Mouse (Mus musculus): ENCODE data around the gene Serp2.

GRCm38 (mm10) chr14:76532257-76533169 lies 24.2 kb downstream of the Serp2 start:
- TF ChIP-seq ZNF384 (IDR thresholded peaks at IDR 0.05; ENCODE audit: low read depth, low read length): no peak
- no peak for TF ChIP-seq HCFC1 (IDR thresholded peaks at IDR 0.05; ENCODE audit: borderline replicate concordance, insufficient read depth, low read length)
- no peak for TF ChIP-seq ZC3H11A (IDR thresholded peaks at IDR 0.05; ENCODE audit: borderline replicate concordance, low read depth, low read length)
- no peak for TF ChIP-seq CHD2 (IDR thresholded peaks at IDR 0.05; ENCODE audit: low read depth, low read length)
- no peak for TF ChIP-seq MAFK (IDR thresholded peaks at IDR 0.05; ENCODE audit: insufficient read depth, low read depth, low read length)

Data from ES-E14 (cell line).